Mouse (Mus musculus) splenic B cell, adult 2 months (primary cell): ENCODE measurements around the gene Ccdc34.

Experiments used
- DNase-seq: peaks from one replicate; pipeline ENCODE4 v3.0.0-alpha.2; 2011; ENCODE audit warnings: low read depth, low spot score
- H3K27me3 ChIP-seq: 2 replicates; pipeline ENCODE4 v1.6.1; 2012; ENCODE audit warnings: mild to moderate bottlenecking, low read length, moderate library complexity, mixed read lengths; ENCODE audit not compliant: control insufficient read depth, poor library complexity, insufficient read depth, severe bottlenecking
- H3K36me3 ChIP-seq: 2 replicates; pipeline ENCODE4 v1.6.1; 2012; ENCODE audit warnings: mild to moderate bottlenecking, low read length, moderate library complexity, mixed read lengths; ENCODE audit not compliant: control insufficient read depth, poor library complexity, insufficient read depth, severe bottlenecking

The Ccdc34 gene

DNA sequence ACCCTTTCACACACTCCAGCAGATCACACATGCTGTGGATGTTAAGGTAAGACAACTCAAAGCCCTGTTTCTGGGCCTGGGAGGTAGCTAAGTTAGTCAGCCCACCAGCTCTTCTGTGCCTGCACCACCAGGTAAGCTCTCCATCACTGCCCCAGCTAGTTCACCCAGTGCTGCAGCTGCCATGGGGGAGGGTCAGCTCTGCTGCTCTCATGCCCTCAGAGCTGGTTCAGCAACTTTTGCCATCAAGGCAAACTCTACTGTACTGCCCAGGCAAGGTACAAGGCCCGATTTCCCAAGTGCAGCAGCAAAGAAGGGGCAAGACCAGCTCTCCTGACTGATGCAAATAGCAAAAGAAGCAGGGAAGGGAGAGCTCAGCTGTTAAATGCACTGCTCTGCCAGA is 202.9 kb downstream of the Ccdc34 start:
- Histone ChIP-seq H3K36me3 (no peaks in the 10 kb centered on the region), H3K27me3 (no peaks in the 10 kb centered on the region)
- no peak for DNase-seq

GRCm38 (mm10) chr2:110222793-110223192 is 205.2 kb downstream of the Ccdc34 start:
- no peak for DNase-seq
- Histone ChIP-seq H3K27me3 (no peaks in the 10 kb centered on the region), H3K36me3 (no peaks in the 10 kb centered on the region)
